Mouse (Mus musculus): Measurements from ENCODE around the gene Aurkc. TPM values are rescaled to one million over a fixed set of nuclear protein-coding genes. Genes with fewer than 3 reads are reported as not detected.

Gene Aurkc
- not detected for polyA plus RNA-seq (2017; shearing (Covaris generic))

DNA sequence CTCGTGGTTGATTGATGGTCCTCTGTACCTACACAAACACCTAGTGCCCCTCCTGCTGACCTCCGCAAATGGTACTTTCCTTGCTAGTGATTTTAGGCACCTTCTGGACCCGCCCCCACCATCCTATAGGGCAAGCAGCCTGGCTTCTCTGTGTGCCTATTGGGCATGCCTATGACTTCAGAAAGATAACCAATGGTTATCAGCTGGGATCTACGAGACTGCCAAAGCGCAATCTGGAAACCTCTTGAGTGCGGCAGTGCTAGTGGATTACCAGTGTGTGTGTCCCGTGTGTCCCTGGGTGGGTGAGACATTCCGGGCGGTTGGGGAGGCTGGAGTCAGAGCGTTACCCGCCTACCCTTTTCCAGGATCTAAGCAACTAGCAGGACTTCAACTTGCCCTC lies at the start of gene Aurkc:
Gene Aurkc (plus strand): TSS at position 50 of the 400 bp plus-strand sequence.

Other genes with a start within 250 kb of the Aurkc start
- 67.5 TPM for gene Zfp954, start 126.2 kb downstream of the Aurkc start, polyA plus RNA-seq (2017; shearing (Covaris generic))
- gene Zfp773, start 141.5 kb downstream of the Aurkc start, polyA plus RNA-seq (2017; shearing (Covaris generic)): 24.0 TPM
- 1.4 TPM for gene Zfp418, start 176.0 kb downstream of the Aurkc start, polyA plus RNA-seq (2017; shearing (Covaris generic))
- 2.0 TPM for gene Zfp772, start 214.7 kb downstream of the Aurkc start, polyA plus RNA-seq (2017; shearing (Covaris generic))

All from effector memory CD4-positive, alpha-beta T cell, adult 7 months (primary cell).